Mouse (Mus musculus): Measurements from ENCODE around the gene Pmepa1.

Pmepa1 gene

DNA sequence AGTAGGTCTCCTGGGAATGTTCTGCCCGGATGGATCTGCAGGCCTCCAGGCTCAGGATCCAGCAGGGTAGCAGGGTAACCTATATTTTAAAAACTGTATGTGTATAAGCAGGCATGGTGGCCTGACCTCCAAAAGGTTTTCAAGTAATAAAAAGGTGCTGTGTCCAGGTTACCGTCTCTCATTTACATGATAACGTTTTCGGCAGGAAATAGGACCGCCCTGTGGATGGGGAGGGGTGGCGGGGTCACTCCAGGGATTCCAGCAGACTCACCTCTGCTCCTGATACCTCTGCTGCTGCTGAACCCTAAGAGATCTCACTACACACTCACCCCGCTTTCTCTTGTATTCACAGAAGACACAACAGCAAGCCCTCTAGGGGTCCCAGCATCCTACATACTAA is 50.4 kb downstream of the Pmepa1 start:
- DNase-seq (ENCODE audit: low read depth) = no peak

DNA sequence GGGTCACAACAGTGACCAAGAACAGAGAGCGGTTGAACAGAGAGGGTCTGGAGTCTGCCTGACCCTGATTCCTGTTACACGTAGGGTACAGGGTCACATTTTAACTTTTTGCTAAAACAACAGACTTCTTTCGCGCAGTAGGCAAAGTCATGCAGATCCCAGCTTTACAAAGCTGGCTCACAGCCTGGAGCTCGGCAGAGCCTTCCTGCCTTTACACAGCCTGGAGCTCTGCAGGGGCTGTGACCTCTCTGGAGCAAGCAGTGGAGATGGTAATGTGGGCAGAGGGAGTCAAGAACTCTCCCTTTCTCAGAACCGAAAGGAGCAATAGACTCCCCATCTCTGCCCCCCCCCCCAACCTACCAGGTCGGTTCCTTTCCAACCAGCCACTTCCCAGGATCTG is 51.5 kb downstream of the Pmepa1 start:
- no peak for DNase-seq (ENCODE audit: low read depth)

DNA sequence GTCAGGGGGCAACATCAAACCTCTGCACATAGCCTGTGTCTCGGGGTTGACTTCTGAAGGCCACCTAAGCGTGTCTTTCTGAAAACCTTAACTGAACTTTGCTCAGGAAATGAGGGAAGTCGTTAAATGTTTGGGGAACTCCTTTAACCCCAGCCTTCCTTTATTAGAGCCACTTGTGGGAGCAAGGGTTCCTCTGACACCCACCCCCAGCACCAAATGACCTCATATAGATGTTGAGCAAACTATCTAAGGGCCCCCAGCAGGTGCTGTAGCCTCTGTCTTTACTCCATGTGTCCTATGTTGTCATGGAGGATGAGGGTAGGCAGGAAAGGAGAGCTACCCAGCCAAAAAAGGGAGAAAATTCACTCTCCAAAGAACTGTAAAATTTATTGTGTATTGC is 52.2 kb downstream of the Pmepa1 start:
- DNase-seq (ENCODE audit: low read depth) = no peak

DNA sequence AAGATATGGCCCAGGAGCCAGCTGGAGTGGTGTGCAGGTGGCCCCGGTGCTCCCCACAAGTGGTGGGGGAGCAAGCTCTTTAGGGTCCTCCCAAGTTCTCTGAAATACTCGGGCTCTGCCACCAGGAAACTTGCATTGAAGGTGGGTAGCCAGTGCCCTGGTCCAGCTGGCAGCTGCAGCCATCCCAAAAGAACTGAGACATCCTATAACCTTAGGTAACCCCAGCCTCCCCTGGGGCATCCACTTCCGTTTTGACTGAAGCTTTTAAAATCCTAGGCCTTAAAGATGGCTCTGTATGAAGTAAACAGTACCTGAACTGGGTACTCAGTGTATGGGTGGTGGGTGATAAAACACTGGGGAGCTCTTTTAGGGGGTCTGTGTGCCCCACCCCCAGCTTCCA is 52.8 kb downstream of the Pmepa1 start:
- no peak for DNase-seq (ENCODE audit: low read depth)

DNA sequence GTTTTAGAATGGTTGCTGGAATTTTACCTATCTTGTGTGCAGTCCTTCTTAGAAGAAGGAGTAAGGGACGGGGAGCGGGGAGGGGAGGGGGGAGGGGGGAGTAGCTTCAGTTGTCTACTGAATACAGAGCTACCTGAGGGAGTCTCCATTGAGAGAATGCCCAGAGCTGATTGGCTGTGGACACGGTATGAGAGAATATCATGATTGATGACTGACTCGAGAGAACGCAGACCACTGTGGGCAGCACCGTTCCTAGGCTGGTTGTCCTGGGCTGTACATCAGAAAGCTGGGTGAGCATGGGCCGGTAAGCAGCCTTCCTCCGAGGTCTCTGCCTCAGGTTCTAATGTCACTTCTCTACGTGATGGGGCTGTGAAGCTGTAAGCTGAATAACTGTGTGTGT is 55.6 kb downstream of the Pmepa1 start:
- DNase-seq (ENCODE audit: low read depth) = no peak

DNA sequence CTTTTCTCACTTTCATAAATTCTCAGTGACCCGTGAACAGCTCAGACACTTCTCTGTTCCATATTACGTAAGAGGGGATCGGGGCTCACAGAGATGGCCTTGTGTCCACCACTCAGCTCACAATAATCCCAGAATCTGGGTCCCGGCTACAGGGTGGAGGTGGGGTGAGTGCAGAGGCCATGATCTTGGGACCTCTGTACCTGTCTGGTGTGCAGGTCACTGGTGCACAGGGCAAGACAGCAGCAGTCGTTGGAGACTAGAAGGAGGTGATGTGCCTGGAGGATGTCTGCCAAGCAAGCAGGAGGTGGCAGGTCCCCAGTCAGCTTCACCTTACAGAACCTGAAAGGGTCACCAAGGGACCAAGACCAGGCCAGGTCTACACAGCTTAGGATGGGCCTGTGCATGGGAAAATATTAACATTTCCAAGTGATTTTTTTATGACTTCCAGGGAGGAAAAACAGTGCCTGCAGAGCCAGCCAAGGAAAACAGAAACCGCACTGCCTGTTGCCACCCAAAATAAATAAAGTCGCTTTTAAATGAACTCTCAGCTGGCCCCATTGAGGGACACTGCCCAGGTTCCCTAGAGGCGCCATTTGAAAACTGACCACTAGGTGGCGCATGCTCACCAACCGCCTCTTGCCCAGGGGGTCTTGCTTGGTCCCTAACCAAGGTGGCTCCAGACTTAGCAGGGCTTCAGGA is 56.9 kb downstream of the Pmepa1 start:
- DNase-seq (ENCODE audit: low read depth) = peak; percentile 82

DNA sequence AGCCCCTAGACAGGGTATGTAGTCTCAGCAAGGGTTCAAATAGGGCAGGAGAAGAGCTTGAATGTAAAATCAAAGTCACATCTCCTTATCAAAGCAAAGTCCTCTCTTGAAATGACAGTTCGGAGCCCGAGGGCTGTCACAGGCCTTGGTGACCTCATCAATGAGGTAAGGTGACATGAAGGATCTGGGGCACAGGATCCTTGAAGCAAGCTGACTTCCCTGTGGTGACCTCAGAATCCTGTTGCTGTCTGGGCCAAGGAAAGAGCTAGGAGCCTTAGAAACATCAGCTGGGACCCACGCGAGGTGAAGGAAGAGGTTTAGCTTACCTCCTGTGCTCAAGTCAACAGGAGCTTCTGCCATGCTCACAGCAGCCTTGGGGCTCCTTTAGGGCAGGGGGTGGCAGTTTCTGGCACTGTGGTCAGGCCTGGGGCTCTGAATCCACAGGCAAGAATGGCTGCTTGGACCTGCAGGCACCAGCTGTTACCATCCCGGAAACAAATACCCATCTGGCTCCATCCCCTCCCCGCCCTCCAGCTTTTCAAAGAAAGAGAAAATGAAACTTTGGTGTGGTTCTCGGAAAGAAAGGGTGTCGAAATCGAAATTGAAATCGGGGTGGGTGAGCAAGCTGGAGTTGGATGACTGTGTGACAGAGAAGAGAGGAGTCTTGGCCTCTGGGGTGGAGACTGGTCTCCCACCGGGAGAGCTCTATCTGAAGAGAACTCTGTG is 57.8 kb downstream of the Pmepa1 start, which contains the start of gene Zbp1:
Gene Zbp1 (minus strand): TSS at position 508 of the 726 bp plus-strand sequence.
- DNase-seq (ENCODE audit: low read depth) = peak; percentile 96

DNA sequence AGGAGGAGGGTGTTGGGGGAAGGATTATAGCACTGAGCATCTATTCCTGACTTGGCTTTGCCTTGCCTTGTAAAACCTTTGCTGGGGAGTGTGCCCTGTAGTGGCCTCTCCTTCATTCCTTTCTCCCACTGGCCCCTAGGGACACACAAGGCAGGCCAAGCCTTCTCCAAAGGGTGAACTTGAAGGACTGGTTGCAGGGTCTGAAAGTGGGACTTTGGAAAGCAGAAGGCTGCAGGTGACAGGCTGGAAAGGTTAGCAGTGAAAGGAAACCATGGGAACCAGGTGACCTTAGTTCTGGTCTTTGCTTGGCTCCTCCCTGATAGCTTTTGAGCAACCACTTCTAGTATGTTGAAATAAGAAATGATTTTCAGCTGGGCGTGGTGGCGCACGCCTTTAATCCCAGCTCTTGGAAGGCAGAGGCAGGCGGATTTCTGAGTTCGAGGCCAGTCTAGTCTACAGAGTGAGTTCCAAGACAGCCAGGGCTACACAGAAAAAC is 58.5 kb downstream of the Pmepa1 start:
- no peak for DNase-seq (ENCODE audit: low read depth)

DNA sequence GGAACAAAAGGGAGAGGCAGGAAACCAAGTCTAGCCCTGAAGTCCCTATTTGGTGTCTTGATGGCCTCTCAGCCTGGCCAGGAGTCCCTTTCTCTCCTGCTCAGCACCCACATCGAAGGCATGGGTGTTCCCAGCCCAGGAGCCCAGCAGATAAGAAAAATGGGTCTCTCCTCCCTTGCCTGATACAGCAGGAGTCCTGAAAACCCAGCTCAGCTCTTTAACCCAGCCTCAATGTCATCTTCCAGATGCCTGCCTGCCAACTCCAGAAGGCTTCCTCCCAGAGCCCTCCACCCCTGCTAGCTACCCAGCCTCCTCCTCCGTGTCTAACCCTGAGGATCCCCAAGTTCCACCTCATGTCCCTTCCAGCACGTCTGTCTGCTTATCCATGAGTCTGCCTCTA is 59.1 kb downstream of the Pmepa1 start:
- DNase-seq (ENCODE audit: low read depth) = no peak

DNA sequence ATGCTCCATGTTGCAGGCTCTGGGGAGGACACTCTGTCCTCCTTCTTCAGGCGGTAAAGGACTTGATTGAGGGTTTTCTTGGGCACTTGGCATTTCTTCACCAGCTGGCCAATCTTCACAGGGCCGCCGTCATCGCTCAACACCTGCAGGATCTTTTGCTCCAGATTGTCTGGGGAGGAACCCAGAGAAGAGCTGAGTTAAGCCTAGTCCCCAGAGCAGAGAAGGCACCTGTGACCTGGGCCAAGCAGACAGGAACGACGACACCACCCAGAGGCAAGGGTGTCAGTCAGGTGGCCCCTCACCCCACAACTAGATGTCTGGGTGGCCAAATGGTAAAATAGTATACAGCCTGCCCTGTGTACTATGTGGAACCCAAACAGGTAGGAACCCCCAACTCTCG is 59.5 kb downstream of the Pmepa1 start:
- no peak for DNase-seq (ENCODE audit: low read depth)

DNA sequence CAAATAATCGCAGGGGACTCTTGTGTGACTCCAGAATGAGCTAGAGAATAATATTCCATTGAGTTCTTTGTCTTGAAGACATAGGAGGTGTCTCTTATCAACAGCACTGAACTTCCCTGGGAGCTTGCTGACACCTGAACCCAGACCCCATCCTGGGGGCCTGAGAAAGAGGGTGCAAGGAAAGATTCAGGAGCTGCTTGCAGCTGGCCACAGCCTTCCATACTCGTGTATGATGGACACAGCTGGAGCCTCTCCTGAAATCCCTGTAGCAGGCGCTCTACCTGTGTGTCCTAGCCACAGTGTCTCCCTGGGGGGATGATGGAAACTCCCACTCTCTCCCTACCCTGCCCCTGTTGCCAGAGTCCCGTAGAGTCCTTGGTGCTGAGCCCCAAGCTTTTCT is 64.1 kb downstream of the Pmepa1 start:
- DNase-seq (ENCODE audit: low read depth) = no peak

DNA sequence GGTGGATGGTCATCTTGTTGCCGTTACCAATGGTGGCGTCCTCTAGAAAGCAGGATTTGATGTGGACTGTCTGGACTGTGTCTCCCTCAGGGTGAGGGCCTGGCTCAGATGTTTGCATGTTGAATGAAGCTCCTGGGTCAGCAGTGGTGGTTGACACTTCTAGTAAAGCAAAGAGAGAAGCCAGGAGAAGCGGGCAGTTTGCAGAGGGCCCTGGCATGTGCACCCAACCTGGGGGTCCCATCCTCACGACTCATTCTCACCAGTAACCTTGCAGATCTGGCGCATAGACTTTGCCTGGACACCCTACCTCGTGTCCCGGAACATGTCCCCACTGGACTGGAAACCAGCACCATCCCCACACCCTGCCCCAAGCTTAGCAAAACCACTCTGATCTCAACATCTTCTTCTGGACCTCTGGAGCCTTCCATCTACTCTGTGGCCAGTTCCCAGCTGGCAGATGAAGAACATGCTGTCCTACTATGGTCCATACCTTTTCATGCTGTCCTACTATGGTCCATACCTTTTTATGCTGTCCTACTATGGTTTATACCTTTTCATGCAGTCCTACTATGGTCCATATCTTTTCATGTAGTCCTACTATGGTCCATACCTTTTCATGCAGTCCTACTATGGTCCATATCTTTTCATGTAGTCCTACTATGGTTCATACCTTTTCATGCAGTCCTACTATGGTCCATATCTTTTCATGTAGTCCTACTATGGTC is 67.1 kb downstream of the Pmepa1 start:
- DNase-seq (ENCODE audit: low read depth) = no peak

DNA sequence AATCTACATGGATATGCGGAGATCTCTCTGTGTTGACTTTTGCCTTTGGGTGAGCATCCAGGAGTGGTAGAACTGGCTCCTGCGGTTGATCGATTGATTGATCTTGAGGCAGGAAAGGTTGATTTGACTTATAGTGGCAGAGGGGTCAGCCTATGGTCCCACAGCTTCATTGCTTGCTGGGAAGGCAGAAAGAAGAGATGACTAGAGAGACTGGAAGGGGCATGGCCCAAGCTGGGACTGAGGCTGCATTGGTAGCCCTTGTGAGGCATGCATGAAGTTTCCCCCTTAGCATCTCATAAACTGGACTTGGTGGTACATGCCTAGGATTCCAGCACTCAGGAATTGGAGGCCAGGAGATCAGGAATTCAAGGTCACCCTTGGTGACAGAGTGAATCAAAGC is 69.3 kb downstream of the Pmepa1 start:
- DNase-seq (ENCODE audit: low read depth) = no peak

DNA sequence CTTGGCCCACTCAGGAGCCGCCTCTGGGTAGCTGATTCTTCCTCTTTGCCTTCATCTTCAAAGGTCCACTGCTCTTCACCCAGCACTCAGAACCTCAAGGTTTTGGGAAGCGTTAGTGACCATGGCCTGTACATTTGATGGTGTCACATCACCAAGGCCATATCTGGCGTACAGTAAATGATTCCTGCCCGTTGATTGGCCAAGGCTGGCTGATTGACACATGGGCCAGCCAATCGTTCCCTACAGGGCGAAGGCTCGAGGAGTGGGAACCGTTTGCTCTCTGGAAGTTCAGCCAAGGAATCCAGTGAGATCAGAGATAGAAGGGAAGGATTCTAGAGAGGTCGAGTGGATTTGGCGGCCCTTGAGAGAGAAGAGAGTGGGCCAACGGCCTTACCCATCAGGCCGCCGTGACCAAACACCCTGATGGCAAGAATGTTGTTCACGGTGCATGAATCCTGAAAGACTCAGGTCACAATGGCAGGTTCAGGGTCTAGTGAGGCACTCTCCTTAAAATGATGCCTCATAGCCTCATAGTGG is 70.7 kb downstream of the Pmepa1 start:
- peak; percentile 37 for DNase-seq (ENCODE audit: low read depth)

DNA sequence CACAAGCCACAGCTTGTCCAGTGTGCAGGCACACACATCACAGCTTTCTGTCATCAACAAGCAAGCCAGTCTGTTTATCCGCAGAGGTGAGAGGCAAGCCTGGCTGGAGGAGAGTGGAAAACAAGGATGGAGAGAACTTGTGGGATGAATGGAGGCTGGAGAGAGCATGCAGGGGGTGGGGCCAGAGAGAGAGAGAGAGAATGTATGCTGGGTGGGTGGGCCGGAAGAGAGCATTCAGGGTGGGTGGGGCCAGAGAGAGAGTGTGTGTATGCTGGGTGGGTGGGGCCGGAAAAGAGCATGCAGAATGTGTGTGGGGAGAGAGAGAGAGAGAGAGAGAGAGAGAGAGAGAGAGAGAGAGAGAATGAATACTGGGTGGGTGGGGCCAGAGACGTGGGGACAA is 71.7 kb downstream of the Pmepa1 start:
- peak; percentile 50 for DNase-seq (ENCODE audit: low read depth)

DNA sequence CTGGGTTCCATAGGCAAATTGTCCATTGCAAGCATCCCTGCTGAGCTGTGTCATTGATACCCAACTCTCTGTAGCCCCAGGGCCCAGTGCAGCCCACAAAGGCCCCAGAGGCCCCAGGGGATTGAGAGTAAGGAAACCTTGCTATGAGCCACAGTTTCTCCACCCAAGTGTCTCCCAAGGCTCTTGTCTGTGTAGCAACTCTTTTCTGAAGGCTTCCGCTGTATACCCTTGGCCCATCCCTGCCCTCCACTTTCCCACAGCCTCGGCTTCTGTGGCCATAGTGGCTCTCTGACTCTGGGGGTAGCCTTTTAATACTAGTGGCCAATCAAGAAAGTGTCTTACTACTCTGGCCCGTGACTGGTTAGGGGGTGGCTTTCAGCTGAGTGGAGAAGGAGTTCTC is 72.6 kb downstream of the Pmepa1 start:
- DNase-seq (ENCODE audit: low read depth) = no peak

DNA sequence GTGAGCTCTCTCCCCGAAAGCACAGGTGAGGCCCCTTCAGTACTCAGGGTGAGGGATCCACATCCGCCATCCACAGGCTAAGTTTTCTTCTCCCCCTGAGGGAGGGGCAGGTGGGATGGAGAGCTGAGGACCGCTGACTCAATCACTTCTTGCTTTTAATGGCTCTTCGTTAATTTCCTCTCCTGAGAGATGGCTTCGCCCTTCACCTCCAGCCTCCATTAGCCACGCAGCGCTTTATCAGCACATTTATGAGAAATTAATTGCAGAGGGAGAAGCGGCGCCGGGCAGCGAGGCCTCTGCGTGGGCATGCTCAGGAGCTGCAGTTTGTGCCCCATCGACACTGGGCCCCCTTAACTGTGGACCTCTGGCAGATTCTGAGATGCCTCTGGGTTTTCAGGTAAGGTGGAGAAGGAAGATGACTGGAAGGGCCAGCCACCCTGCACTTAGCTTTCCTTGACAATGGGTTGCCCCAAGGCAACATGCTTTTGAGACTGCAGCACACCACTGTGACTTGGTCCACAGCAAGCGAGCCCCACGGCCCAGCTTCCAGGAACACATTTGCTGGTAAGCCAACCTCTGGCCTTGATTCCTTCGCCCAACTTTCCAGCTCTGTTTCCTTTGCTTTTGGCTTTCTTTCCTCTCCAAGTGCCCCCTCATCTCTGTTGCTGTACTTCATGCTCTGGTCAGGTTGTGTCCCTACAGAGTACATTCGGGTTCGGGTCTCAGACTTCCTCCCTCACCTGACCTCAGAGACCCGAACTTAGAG is 73.2 kb downstream of the Pmepa1 start:
- no peak for DNase-seq (ENCODE audit: low read depth)

DNA sequence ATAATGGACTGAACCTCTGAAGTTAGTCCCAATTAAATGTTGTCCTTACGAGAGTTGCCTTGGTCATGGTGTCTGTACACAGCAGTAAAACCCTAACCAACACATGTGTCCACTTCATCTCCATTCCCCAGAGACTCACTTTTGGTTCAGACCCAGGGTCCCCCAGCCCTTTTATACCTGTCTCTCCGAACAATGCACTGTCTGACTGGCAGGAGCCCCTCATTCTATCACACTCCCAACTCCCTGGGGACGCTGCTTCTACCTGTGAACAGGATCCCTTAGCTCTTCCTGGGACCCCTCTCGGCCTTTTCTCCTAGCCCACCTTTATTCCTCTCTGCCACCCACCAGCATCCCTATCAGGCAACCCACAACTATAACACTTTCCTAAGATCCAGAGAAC is 81.5 kb downstream of the Pmepa1 start:
- DNase-seq (ENCODE audit: low read depth) = no peak

DNA sequence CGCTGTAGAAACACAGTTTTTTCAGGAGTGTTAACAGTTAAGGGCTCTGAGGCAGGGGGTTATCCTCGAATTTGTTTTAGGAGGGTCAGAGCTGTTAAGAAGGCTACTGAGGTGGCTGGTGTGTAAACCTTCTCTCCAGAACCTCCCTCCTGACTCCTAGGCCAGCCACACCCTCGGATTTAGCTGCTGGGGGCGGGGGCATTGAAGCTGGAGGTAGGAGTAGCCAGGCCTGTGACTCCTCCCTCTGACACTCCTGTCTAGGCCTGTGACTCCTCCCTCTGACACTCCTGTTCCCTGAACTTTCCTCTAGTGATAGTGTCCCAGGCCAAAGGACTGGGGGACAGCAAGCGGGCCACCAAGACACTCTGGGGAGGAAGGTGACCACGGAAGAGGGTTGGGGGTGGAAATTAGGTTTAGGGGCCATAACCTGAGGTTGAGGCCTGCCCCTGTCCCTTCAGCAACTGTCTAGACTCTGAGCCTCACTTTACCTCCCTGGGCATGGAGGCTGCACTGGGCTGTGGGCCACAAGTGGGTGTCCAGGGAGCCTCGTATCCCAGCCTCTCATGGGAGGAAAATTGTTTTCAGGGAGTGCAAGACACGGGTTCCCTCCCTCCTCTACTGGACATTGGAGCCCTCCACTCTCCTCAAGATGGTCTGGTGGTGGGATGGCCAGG is 89.0 kb downstream of the Pmepa1 start:
- DNase-seq (ENCODE audit: low read depth) = peak; percentile 53

DNA sequence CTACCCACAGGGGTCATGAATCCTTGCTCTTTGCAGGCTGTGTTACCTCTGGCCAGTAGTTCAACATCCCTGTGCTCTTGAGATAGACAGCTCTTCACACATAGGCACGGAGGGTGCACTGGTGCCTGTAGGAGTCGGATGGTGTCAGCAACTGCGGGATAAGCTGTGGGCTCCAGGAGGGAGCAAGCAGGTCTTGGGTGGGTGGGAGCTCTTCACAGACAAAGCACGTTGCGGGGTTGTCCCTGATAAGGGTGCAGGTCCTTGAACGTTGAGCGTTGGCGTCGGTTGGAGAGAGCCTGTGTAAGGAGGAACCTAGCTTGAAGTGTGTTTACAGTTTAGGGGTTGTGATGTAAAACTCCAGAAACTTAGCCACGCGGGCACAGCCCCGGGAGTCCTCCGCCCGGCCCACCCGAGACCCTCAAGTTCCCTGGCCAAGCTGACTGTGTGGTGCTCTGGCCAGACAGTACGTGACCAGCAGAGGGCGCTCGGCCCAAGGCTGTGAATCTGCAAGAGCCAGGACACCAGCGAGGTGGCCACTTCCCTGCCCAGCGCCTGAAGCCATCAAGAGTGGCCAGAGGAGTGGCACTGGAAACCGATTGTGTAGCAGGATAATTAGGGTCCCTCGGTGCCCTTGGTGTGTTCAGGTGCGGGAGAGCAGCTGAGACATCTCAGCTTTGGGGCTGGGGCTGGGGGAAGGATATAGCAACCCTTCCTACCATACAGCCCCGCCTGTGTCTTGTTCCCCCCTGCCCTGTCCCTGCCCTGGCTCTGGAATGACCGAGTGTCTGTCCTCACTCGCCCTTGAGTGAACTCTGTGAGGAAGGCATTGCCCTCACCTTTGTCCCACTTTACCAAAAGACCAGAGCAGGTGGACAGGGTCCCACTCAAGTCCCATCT is 90.0 kb downstream of the Pmepa1 start:
- DNase-seq (ENCODE audit: low read depth) = peak; percentile 86
